Mouse (Mus musculus): Measurements from ENCODE around the gene Idh3b.

Idh3b gene

GRCm38 (mm10) chr2:130265520-130265919 lies 18.8 kb downstream of the Idh3b start:
- DNase-seq (ENCODE audit: low read depth, low spot score): no peak

- DNase-seq (ENCODE audit: low read depth, low spot score): no peak
These were observed 21.9 kb downstream of the Idh3b start for GRCm38 (mm10) chr2:130262398-130262797.

GRCm38 (mm10) chr2:130261914-130262313 lies 22.4 kb downstream of the Idh3b start:
- DNase-seq (ENCODE audit: low read depth, low spot score): no peak

GRCm38 (mm10) chr2:130260822-130261221 lies 23.5 kb downstream of the Idh3b start:
- no peak for DNase-seq (ENCODE audit: low read depth, low spot score)

- no peak for DNase-seq (ENCODE audit: low read depth, low spot score)
These were observed 27.6 kb downstream of the Idh3b start for GRCm38 (mm10) chr2:130256762-130257161.

- no peak for DNase-seq (ENCODE audit: low read depth, low spot score)
These were observed 36.1 kb downstream of the Idh3b start for GRCm38 (mm10) chr2:130248226-130248625.

- DNase-seq (ENCODE audit: low read depth, low spot score): peak; percentile 80
These were observed 37.4 kb downstream of the Idh3b start for GRCm38 (mm10) chr2:130246912-130247311.

Data from 3T3-L1 (cell line).